In genomic region chr1:40887673-40888072, GRCm38 (mm10) we compare ENCODE assay signal across 8 mouse cellular contexts.
A peak's percentile ranks its signal among the peaks of the same experiment; 100 is the strongest.
DNase-seq lines count a peak whose midpoint lies in the region; ATAC-seq and TF ChIP-seq lines count a peak whose summit lies in the region.

No protein-coding gene starts in this region.

- intact Hi-C loops in heart, adult 2 months (cut with DNase I), result loop anchor here (10.0 kb wide), 1 partner anchor 1827 kb away; no protein-coding TSS in a partner anchor
- intact Hi-C loops in left cerebral cortex, postnatal 14 days (cut with DNase I), result loop anchor here (10.0 kb wide), 3 partner anchors 97 to 1887 kb away; no protein-coding TSS in a partner anchor

- WGBS in heart, adult 2 months, result 34% methylated on average over 12 of the region's 12 CpGs
- WGBS in forebrain, embryonic 15.5 days, result 17% methylated on average over 12 of the region's 12 CpGs
- 24% methylated on average over 12 of the region's 12 CpGs for WGBS in hindbrain, postnatal 0 days
- 40% methylated on average over 12 of the region's 12 CpGs for WGBS in neural tube, embryonic 12.5 days

- H3K9ac ChIP-seq in heart, adult 2 months (ENCODE audit: low read depth, low read length), result no peak overlapping the region
- H3K9ac ChIP-seq in forebrain, embryonic 15.5 days (replicated peaks), result no peak overlapping the region
- H3K9ac ChIP-seq in hindbrain, postnatal 0 days (replicated peaks; ENCODE audit: low read length), result no peak overlapping the region
- no peak overlapping the region for H3K9ac ChIP-seq in neural tube, embryonic 12.5 days

- peak; percentile 72 for TF ChIP-seq CTCF in heart, adult 2 months (IDR thresholded peaks at IDR 0.05)
- TF ChIP-seq CTCF in hindbrain, postnatal 0 days (IDR thresholded peaks at IDR 0.05; ENCODE audit: low read depth), result peak; percentile 80

- no peak overlapping the region for H3K4me3 ChIP-seq in heart, adult 2 months
- no peak overlapping the region for H3K4me3 ChIP-seq in forebrain, embryonic 15.5 days
- no peak overlapping the region for H3K4me3 ChIP-seq in hindbrain, postnatal 0 days (ENCODE audit: low read length)
- H3K4me3 ChIP-seq in neural tube, embryonic 12.5 days, result no peak overlapping the region

- H3K36me3 ChIP-seq in heart, adult 2 months (ENCODE audit: control insufficient read depth, insufficient read depth, low read length), result no peaks in the 10 kb centered on the region
- no peaks in the 10 kb centered on the region for H3K36me3 ChIP-seq in forebrain, embryonic 15.5 days
- H3K36me3 ChIP-seq in hindbrain, postnatal 0 days (ENCODE audit: insufficient read depth, low read length), result no peaks in the 10 kb centered on the region
- no peaks in the 10 kb centered on the region for H3K36me3 ChIP-seq in neural tube, embryonic 12.5 days

- peak; percentile 85 for ATAC-seq in forebrain, embryonic 15.5 days (replicated peaks)
- peak; percentile 63 for ATAC-seq in hindbrain, postnatal 0 days
- peak; percentile 37; the same call in 1 of the 2 replicates for ATAC-seq in neural tube, embryonic 12.5 days (ENCODE audit: low FRiP score, low read depth)
- ATAC-seq in granulocyte monocyte progenitor cell, adult 5-6 weeks (replicated peaks; ENCODE audit: poor library complexity, severe bottlenecking), result no peak

- no peaks in the 10 kb centered on the region for H3K9me3 ChIP-seq in forebrain, embryonic 15.5 days
- H3K9me3 ChIP-seq in hindbrain, postnatal 0 days (ENCODE audit: low read length), result no peaks in the 10 kb centered on the region
- H3K9me3 ChIP-seq in neural tube, embryonic 12.5 days, result no peaks in the 10 kb centered on the region

- no peak overlapping the region for H3K27ac ChIP-seq in heart, adult 2 months
- H3K27ac ChIP-seq in forebrain, embryonic 15.5 days (replicated peaks), result no peak overlapping the region
- no peak overlapping the region for H3K27ac ChIP-seq in hindbrain, postnatal 0 days
- H3K27ac ChIP-seq in neural tube, embryonic 12.5 days, result no peak overlapping the region

- H3K4me2 ChIP-seq in forebrain, embryonic 15.5 days (replicated peaks), result peak overlapping the region; percentile 12; the same call in 1 of the 2 replicates
- H3K4me2 ChIP-seq in hindbrain, postnatal 0 days (ENCODE audit: low read depth, low read length), result peak overlapping the region; percentile 25; the same call in 1 of the 2 replicates
- no peak overlapping the region for H3K4me2 ChIP-seq in neural tube, embryonic 12.5 days (replicated peaks)

- no peak for TF ChIP-seq EP300 in heart, adult 2 months (IDR thresholded peaks at IDR 0.05; ENCODE audit: insufficient read depth, low read depth, low read length)

- H3K79me2 ChIP-seq in heart, adult 2 months (replicated peaks; ENCODE audit: control insufficient read depth, insufficient read depth, low read length), result no peaks in the 10 kb centered on the region

- DNase-seq in heart, adult 2 months, result peak; percentile 30 to 34
- DNase-seq in heart, adult 8-10 months (ENCODE audit: low spot score), result no peak
- DNase-seq in cerebellum, adult 11-12 months, result peak; percentile 6
- peak; percentile 88 for DNase-seq in hindbrain, postnatal 0 days (ENCODE audit: low spot score)
- peak; percentile 83 to 84 for DNase-seq in left cerebral cortex, postnatal 14 days (ENCODE audit: low spot score in 2 of 2)

- H3K4me1 ChIP-seq in heart, adult 2 months (ENCODE audit: control insufficient read depth, insufficient read depth, low read length), result no peaks in the 10 kb centered on the region; the same call in 1 of the 2 replicates
- H3K4me1 ChIP-seq in forebrain, embryonic 15.5 days, result peaks cover 14% of the 10 kb centered on the region
- no peaks in the 10 kb centered on the region for H3K4me1 ChIP-seq in hindbrain, postnatal 0 days (ENCODE audit: insufficient read depth, low read length)
- peaks cover 6% of the 10 kb centered on the region; the same call in 1 of the 2 replicates for H3K4me1 ChIP-seq in neural tube, embryonic 12.5 days

- no peaks in the 10 kb centered on the region for H3K27me3 ChIP-seq in heart, adult 2 months (ENCODE audit: control insufficient read depth, insufficient read depth, low read length)
- H3K27me3 ChIP-seq in forebrain, embryonic 15.5 days, result no peaks in the 10 kb centered on the region
- H3K27me3 ChIP-seq in hindbrain, postnatal 0 days (ENCODE audit: insufficient read depth, low read length), result no peaks in the 10 kb centered on the region
- no peaks in the 10 kb centered on the region for H3K27me3 ChIP-seq in neural tube, embryonic 12.5 days (replicated peaks)

- no peak for TF ChIP-seq POLR2A in heart, adult 2 months (IDR thresholded peaks at IDR 0.05; ENCODE audit: insufficient read depth, low read depth, low read length)
